Mouse (Mus musculus): ENCODE data around the gene Ctnnal1.
A peak's percentile ranks its signal among the peaks of the same experiment; 100 is the strongest.

Ctnnal1 gene

DNA sequence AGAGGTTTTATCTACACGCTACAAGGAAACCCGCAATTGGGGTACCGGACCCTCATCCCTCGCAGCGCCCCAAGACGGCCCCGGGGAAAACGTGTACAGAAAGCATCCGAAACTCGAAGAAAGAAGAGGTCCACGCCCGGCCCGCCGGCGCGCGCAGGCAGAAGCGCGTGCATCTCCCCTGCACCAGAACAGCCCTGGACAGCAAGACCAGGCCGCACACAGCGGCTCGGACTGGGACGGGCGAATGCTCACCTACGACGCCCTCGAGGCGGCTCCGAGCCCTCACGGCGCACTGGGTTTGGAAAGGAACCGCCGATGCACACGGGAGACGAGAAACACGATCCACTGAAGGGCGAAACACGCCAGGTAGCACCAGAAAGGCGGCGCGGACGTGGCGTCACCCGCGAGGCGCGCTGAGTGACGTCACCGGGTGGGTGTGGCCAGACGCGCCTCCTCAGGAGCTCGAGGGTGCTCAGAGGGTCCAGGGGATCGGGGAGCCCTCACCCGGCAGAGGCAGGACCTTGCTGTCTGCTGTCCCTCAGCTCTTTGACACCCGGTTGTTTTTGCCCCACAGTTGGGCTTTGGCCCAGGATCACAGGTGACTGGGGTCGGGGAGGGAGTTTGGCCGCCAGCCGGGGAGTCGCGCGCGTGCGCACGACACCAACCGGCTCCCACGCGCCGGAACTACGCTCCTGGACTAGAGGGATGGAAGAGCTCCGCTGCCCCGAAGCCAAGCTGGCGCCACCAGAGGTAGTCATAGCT lies 62.9 kb downstream of the Ctnnal1 start, which contains the start of the genes Elp1 and Fam206a:
Gene Elp1, minus strand, starts transcription at position 425 of the 762 bp plus-strand sequence.
Gene Fam206a, plus strand, starts transcription at position 439 of the 762 bp plus-strand sequence.
- peak; percentile 90 for DNase-seq

- no peak for DNase-seq
These were observed 73.6 kb downstream of the Ctnnal1 start for GRCm38 (mm10) chr4:56791373-56791772.

DNA sequence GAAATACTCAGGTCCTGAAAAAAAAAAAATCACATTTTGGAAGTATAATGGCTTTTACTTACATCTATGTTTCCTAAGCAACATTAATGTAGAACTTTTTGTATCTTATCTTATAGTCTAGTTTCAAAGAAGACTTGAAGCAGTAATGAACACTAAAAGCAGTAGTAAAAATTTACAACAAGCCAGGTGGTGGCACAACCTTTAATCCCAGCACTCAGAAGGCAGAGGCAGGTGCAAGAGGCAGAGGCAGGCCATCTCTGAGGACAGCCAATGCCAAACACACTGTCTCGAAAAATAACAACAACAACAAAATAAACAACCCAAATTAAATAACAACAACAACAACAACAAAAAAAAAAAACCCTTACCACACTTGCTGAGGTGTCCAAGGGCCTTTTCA lies 93.9 kb downstream of the Ctnnal1 start:
- no peak for DNase-seq

DNA sequence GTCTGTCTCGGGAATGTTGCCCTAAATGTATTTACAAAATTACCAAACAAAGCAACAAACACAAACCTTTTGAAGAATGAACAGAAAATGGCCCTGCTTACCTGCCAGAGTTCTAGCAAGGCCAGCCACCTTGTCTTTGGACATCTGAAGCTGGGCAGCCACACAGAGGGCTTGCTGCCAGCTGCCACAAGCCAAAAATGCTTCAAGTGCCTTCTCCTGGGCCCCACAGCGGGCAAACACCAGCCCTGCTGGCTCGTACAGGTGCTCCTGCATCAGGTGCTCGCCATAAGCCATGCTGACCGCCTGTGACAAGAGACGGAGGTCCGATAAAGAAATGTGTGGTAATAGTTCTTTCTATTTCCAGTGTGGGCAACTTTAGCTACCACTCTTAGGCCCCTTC lies 96.1 kb downstream of the Ctnnal1 start:
- no peak for DNase-seq

- DNase-seq, result no peak
These were observed 97.1 kb downstream of the Ctnnal1 start for GRCm38 (mm10) chr4:56767861-56768284.

All from liver (tissue).